ENCODE assay signal across 8 mouse cellular contexts in genomic region chr7:120634301-120634700, GRCm38 (mm10). TPM values are rescaled to one million over a fixed set of nuclear protein-coding genes. Genes with fewer than 3 reads are reported as not detected.
A peak's percentile ranks its signal among the peaks of the same experiment; 100 is the strongest.
DNase-seq lines count a peak whose midpoint lies in the region; ATAC-seq and TF ChIP-seq lines count a peak whose summit lies in the region.

No protein-coding gene starts in this region.

- no peak for DNase-seq in gastrocnemius, adult 2 months
- no peak for DNase-seq in gastrocnemius, adult 18-20 months (ENCODE audit: low spot score)
- DNase-seq in G1E (ENCODE audit: low spot score), result no peak
- DNase-seq in liver, result peak; percentile 8
- DNase-seq in right cerebral cortex, postnatal 25 days, result no peak
- DNase-seq in gastrocnemius, postnatal 4 days (ENCODE audit: low spot score in 2 of 2), result no peak

- H3K27me3 ChIP-seq in G1E (ENCODE audit: insufficient read depth, low read length), result peaks cover 10% of the 10 kb centered on the region; the same call in 1 of the 2 replicates
- H3K27me3 ChIP-seq in heart, embryonic 14.5 days (ENCODE audit: control insufficient read depth, insufficient read depth, low read length), result no peaks in the 10 kb centered on the region

- no peaks in the 10 kb centered on the region for H3K9me3 ChIP-seq in G1E (replicated peaks)
- no peaks in the 10 kb centered on the region for H3K9me3 ChIP-seq in heart, embryonic 14.5 days (ENCODE audit: control insufficient read depth, low read length)

- peaks cover 21% of the 10 kb centered on the region for H3K36me3 ChIP-seq in G1E (replicated peaks)
- H3K36me3 ChIP-seq in heart, embryonic 14.5 days (ENCODE audit: control insufficient read depth, insufficient read depth, low read length), result peaks cover 20% of the 10 kb centered on the region

- H3K4me2 ChIP-seq in heart, embryonic 14.5 days (ENCODE audit: low read length), result peak overlapping the region; percentile 84

- no peak for TF ChIP-seq CTCF in gastrocnemius, adult 2 months (IDR thresholded peaks at IDR 0.05)
- no peak for TF ChIP-seq CTCF in G1E (IDR thresholded peaks at IDR 0.05; ENCODE audit: low read depth, low read length)
- no peak for TF ChIP-seq CTCF in olfactory bulb, adult 2 months (IDR thresholded peaks at IDR 0.05; ENCODE audit: insufficient read depth, low read depth, low read length)

- WGBS in heart, embryonic 14.5 days, result 5% methylated on average over 9 of the region's 9 CpGs
- WGBS in olfactory bulb, adult 2 months, result 4% methylated on average over 9 of the region's 9 CpGs

- H3K9ac ChIP-seq in heart, embryonic 14.5 days (ENCODE audit: low read length), result peak overlapping the region; percentile 99

- H3K27ac ChIP-seq in gastrocnemius, adult 2 months, result peak overlapping the region; percentile 99
- peak overlapping the region; percentile 97 to 98; a peak in 3 of 4 replicates for H3K27ac ChIP-seq in heart, embryonic 14.5 days (replicated peaks in 1 of 2; ENCODE audit: control insufficient read depth in 1 of 2, insufficient read depth in 1 of 2, low read depth in 2 of 2, low read length in 2 of 2)
- H3K27ac ChIP-seq in olfactory bulb, adult 2 months (ENCODE audit: insufficient read depth, low read depth, low read length), result no peak overlapping the region

- peak overlapping the region; percentile 90 for H3K4me3 ChIP-seq in gastrocnemius, adult 2 months
- H3K4me3 ChIP-seq in G1E (ENCODE audit: low read depth, low read length), result peak overlapping the region; percentile 92
- H3K4me3 ChIP-seq in heart, embryonic 14.5 days (ENCODE audit: control insufficient read depth in 1 of 2, insufficient read depth in 1 of 2, low read depth in 1 of 2, low read length in 2 of 2), result peak overlapping the region; percentile 95 to 100
- H3K4me3 ChIP-seq in olfactory bulb, adult 2 months (ENCODE audit: insufficient read depth, low read depth, low read length), result peak overlapping the region; percentile 82

- no peak for TF ChIP-seq POLR2A in olfactory bulb, adult 2 months (IDR thresholded peaks at IDR 0.05; ENCODE audit: insufficient read depth, low read depth, low read length)

- H3K4me1 ChIP-seq in G1E (ENCODE audit: insufficient read depth, low read depth, low read length), result peaks cover 34% of the 10 kb centered on the region
- H3K4me1 ChIP-seq in heart, embryonic 14.5 days (ENCODE audit: control insufficient read depth in 2 of 2, insufficient read depth in 2 of 2, low read length in 2 of 2), result peaks cover 4 to 15% of the 10 kb centered on the region in 2 experiments
- H3K4me1 ChIP-seq in olfactory bulb, adult 2 months (ENCODE audit: control insufficient read depth, insufficient read depth, low read length), result peaks cover 5% of the 10 kb centered on the region

- intact Hi-C loops in gastrocnemius, adult 2 months (cut with DNase I), result loop anchor here (5.0 kb wide), 1 partner anchor 842 kb away; the partner anchor contains the start of genes Eri2 and Rexo5

- ATAC-seq in G1E (ENCODE audit: extremely low read depth, insufficient number of reproducible peaks, low FRiP score, poor library complexity, severe bottlenecking), result no peak
- no peak for ATAC-seq in heart, embryonic 14.5 days (ENCODE audit: insufficient number of reproducible peaks, insufficient read depth, low FRiP score, low read depth)

RNA-seq across cellular contexts. Expression of gene Uqcrc2, which starts 0.7 kb away (rescaled TPM):
- 100 to 1,000 TPM; 459 to 637 TPM for total RNA-seq in gastrocnemius, adult 2 months (2021)
- 100 to 1,000 TPM; 477 to 519 TPM for total RNA-seq in gastrocnemius, adult 18-20 months (2021)
- total RNA-seq in G1E (2014; fragmentation: Nextera tagmentation) (225 and 235 TPM in 2 replicates), G1E (2017) (200 and 213 TPM in 2 replicates)
- polyA plus RNA-seq in G1E (2012), result 10.3 and 11.3 TPM in 2 replicates
- polyA plus RNA-seq in heart, embryonic 14.5 days (2014; fragmentation: Nextera tagmentation; extraction: Ambion mirVana), result 531 and 532 TPM in 2 replicates
- polyA plus RNA-seq in olfactory bulb, adult 2 months (2012; ENCODE audit: insufficient read depth, insufficient read length, low replicate concordance, missing spikeins), result 368 TPM in 1 of 2 replicates, not detected in the other
- total RNA-seq in gastrocnemius, postnatal 4 days (2021), result 100 to 1,000 TPM; 395 to 428 TPM

RNA-seq across cellular contexts. Expression of gene Pdzd9, which starts 35.8 kb away (rescaled TPM):
- total RNA-seq in gastrocnemius, adult 2 months (2021), result not detected
- total RNA-seq in gastrocnemius, adult 18-20 months (2021), result not detected
- not detected in 2 replicates for total RNA-seq in G1E (2014; fragmentation: Nextera tagmentation)
- 0.38 and 0.46 TPM in 2 replicates for total RNA-seq in G1E (2017)
- polyA plus RNA-seq in G1E (2012), result not detected in 2 replicates
- polyA plus RNA-seq in heart, embryonic 14.5 days (2014; fragmentation: Nextera tagmentation; extraction: Ambion mirVana), result 0.28 and 0.41 TPM in 2 replicates
- polyA plus RNA-seq in olfactory bulb, adult 2 months (2012; ENCODE audit: insufficient read depth, insufficient read length, low replicate concordance, missing spikeins), result not detected in 2 replicates
- not detected for total RNA-seq in gastrocnemius, postnatal 4 days (2021)

RNA-seq across cellular contexts. Expression of gene Mosmo, which starts 43.1 kb away (rescaled TPM):
- total RNA-seq in gastrocnemius, adult 2 months (2021), result 10 to 100 TPM; 19.5 to 23.0 TPM
- total RNA-seq in gastrocnemius, adult 18-20 months (2021), result 10 to 100 TPM; 19.9 to 22.6 TPM
- total RNA-seq in G1E (2014; fragmentation: Nextera tagmentation), result 81.1 and 127 TPM in 2 replicates
- 39.3 and 44.5 TPM in 2 replicates for total RNA-seq in G1E (2017)
- 30.4 and 41.0 TPM in 2 replicates for polyA plus RNA-seq in G1E (2012)
- polyA plus RNA-seq in heart, embryonic 14.5 days (2014; fragmentation: Nextera tagmentation; extraction: Ambion mirVana), result 14.5 and 14.9 TPM in 2 replicates
- not detected in 2 replicates for polyA plus RNA-seq in olfactory bulb, adult 2 months (2012; ENCODE audit: insufficient read depth, insufficient read length, low replicate concordance, missing spikeins)
- total RNA-seq in gastrocnemius, postnatal 4 days (2021), result 10 to 100 TPM; 25.6 to 31.3 TPM
